Mouse (Mus musculus) small intestine, adult 2 months (tissue): ENCODE measurements around the gene Spon2.

Source experiments
- CTCF ChIP-seq: fragments of 200-500 bp; IDR thresholded peaks from 2 replicates; pipeline ENCODE4 v1.5.1; 2012; ENCODE audit warnings: low read depth, mild to moderate bottlenecking, control low read depth, inconsistent platforms, low read length, moderate library complexity, mixed read lengths; ENCODE audit not compliant: insufficient replicate concordance, insufficient read length; ENCODE audit errors: extremely low read depth
- POLR2A ChIP-seq: fragments of 200-500 bp; IDR thresholded peaks from 2 replicates; pipeline ENCODE4 v1.6.1; 2012; ENCODE audit warnings: low read depth, mild to moderate bottlenecking, control low read depth, inconsistent platforms, low read length, moderate library complexity

- TF ChIP-seq CTCF (no peak), POLR2A (no peak)
These were observed 16.3 kb upstream of the Spon2 start for GRCm38 (mm10) chr5:33234391-33235031.
